Mouse (Mus musculus): ENCODE measurements at regions not wholly inside any gene's neighbourhood (a gene's known extent, or its start where the extent isn't known, plus 50 kb on each side); places are given as distances from the start of the nearest gene placed in this dataset.

GRCm38 (mm10) chr16:77464623-77465022 lies 137.3 kb downstream of the Gm11146 start:
- intact Hi-C loops (cut with DNase I) = no loop called here
- DNase-seq (ENCODE audit: low spot score) = no peak

- intact Hi-C loops (cut with DNase I) = no loop called here
- DNase-seq (ENCODE audit: low spot score) = no peak
Observed at GRCm38 (mm10) chr16:77461922-77462321, 140.0 kb downstream of the Gm11146 start.

GRCm38 (mm10) chr16:77461459-77461858 lies 140.4 kb downstream of the Gm11146 start:
- DNase-seq (ENCODE audit: low spot score) = no peak
- intact Hi-C loops (cut with DNase I) = no loop called here

GRCm38 (mm10) chr16:77459651-77460050 lies 142.2 kb downstream of the Gm11146 start:
- intact Hi-C loops (cut with DNase I) = no loop called here
- DNase-seq (ENCODE audit: low spot score) = no peak

GRCm38 (mm10) chr16:77444647-77445046 lies 157.2 kb downstream of the Gm11146 start:
- intact Hi-C loops (cut with DNase I) = loop anchor here (5.0 to 10.0 kb wide), 4 partner anchors 58 to 317 kb away; no protein-coding TSS in a partner anchor
- DNase-seq (ENCODE audit: low spot score) = no peak

- intact Hi-C loops (cut with DNase I) = loop anchor here (5.0 to 10.0 kb wide), 4 partner anchors 58 to 317 kb away; no protein-coding TSS in a partner anchor
- DNase-seq (ENCODE audit: low spot score) = peak; percentile 2
Observed at GRCm38 (mm10) chr16:77444006-77444405, 157.9 kb downstream of the Gm11146 start.

GRCm38 (mm10) chr16:77443318-77443717 lies 158.6 kb downstream of the Gm11146 start:
- intact Hi-C loops (cut with DNase I) = loop anchor here (5.0 to 10.0 kb wide), 4 partner anchors 59 to 316 kb away; no protein-coding TSS in a partner anchor
- DNase-seq (ENCODE audit: low spot score) = no peak

GRCm38 (mm10) chr16:77442866-77443265 lies 159.0 kb downstream of the Gm11146 start:
- intact Hi-C loops (cut with DNase I) = loop anchor here (1.0 to 10.0 kb wide), 5 partner anchors 59 to 316 kb away; no protein-coding TSS in a partner anchor

GRCm38 (mm10) chr16:77431345-77431744 lies 170.5 kb downstream of the Gm11146 start:
- DNase-seq (ENCODE audit: low spot score) = no peak

More at GRCm38 (mm10) chr16:77442866-77443265, 159.0 kb downstream of the Gm11146 start:
- no peak for DNase-seq (ENCODE audit: low spot score)

GRCm38 (mm10) chr16:77422385-77423363 lies 179.2 kb downstream of the Gm11146 start:
- intact Hi-C loops (cut with DNase I) = no loop called here

More at GRCm38 (mm10) chr16:77431345-77431744, 170.5 kb downstream of the Gm11146 start:
- intact Hi-C loops (cut with DNase I) = no loop called here

GRCm38 (mm10) chr16:77421591-77422024 lies 180.3 kb downstream of the Gm11146 start:
- intact Hi-C loops (cut with DNase I) = no loop called here

More at GRCm38 (mm10) chr16:77422385-77423363, 179.2 kb downstream of the Gm11146 start:
- no peak for DNase-seq (ENCODE audit: low spot score)

GRCm38 (mm10) chr16:77421001-77421400 lies 180.9 kb downstream of the Gm11146 start:
- DNase-seq (ENCODE audit: low spot score) = no peak
- intact Hi-C loops (cut with DNase I) = no loop called here

More at GRCm38 (mm10) chr16:77421591-77422024, 180.3 kb downstream of the Gm11146 start:
- DNase-seq (ENCODE audit: low spot score) = no peak

GRCm38 (mm10) chr16:77420136-77420860 lies 181.6 kb downstream of the Gm11146 start:
- DNase-seq (ENCODE audit: low spot score) = no peak
- intact Hi-C loops (cut with DNase I) = no loop called here

GRCm38 (mm10) chr16:77419116-77419735 lies 182.7 kb downstream of the Gm11146 start:
- DNase-seq (ENCODE audit: low spot score) = no peak
- intact Hi-C loops (cut with DNase I) = no loop called here

- intact Hi-C loops (cut with DNase I) = no loop called here
- no peak for DNase-seq (ENCODE audit: low spot score)
Observed at GRCm38 (mm10) chr16:77418486-77418885, 183.4 kb downstream of the Gm11146 start.

- DNase-seq (ENCODE audit: low spot score) = no peak
- intact Hi-C loops (cut with DNase I) = no loop called here
Observed at GRCm38 (mm10) chr16:77417791-77418190, 184.1 kb downstream of the Gm11146 start.

GRCm38 (mm10) chr16:77414562-77414961 lies 187.3 kb downstream of the Gm11146 start:
- DNase-seq (ENCODE audit: low spot score) = no peak

GRCm38 (mm10) chr16:77409168-77409567 lies 192.7 kb downstream of the Gm11146 start:
- intact Hi-C loops (cut with DNase I) = no loop called here
- no peak for DNase-seq (ENCODE audit: low spot score)

More at GRCm38 (mm10) chr16:77414562-77414961, 187.3 kb downstream of the Gm11146 start:
- intact Hi-C loops (cut with DNase I) = no loop called here

GRCm38 (mm10) chr16:77406999-77407398 lies 194.9 kb downstream of the Gm11146 start:
- intact Hi-C loops (cut with DNase I) = no loop called here
- DNase-seq (ENCODE audit: low spot score) = no peak

- no peak for DNase-seq (ENCODE audit: low spot score)
- intact Hi-C loops (cut with DNase I) = no loop called here
Observed at GRCm38 (mm10) chr16:77405859-77406258, 196.0 kb downstream of the Gm11146 start.
